Mouse (Mus musculus) ZHBTc4 (cell line): Measurements from ENCODE around the gene Asb13.

ENCODE experiments used
- DNase-seq: peaks from one replicate; pipeline ENCODE4 v3.0.0-alpha.2; 2011; ENCODE audit warnings: low read depth, low spot score

The Asb13 gene

DNA sequence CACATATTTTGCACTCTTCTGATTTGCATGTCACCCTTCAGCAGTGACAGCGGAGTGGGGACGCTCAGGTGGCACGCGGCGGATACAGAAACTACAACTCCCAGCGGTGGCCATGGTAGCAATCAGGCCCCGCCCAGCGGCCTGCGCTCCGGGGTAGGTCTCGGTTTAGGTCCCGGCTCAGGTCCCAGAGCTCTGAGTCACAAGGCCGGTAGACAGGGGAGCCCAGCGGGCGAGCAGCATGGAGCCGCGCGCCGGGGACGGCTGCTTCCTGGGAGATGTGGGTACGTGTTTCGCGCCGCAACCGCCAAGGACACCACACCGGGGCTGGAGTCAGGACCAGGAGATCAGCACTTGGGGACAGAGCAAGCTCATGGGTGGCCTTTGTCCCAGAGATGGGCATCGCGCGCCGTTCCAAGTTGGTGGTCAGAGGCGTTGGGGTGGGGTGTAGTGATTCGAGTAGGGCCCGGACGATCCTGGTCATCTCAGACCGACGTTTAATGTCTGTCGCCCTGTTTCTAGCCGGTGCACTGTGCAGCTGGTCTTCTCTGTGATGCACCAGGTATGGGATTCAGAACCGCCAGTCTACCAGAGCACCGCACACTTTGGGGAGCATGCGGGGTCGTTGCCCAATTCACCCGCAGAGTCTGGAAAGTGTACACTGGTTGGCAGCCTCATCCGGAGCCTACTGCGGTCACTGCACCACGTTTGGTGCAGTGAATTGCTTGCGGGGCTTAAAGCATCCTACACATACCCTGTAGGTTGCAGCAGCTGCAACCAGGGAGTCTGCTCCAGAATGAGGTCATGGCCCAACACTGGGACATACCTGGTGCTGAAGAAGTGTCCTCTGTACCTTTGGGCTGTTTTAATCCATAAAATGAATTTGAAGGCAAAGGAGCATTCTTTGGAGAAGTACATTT, at the start of gene Asb13:
Asb13 (plus strand) TSS at position 138 of the 917 bp plus-strand sequence.
- peak; percentile 89 for DNase-seq

DNA sequence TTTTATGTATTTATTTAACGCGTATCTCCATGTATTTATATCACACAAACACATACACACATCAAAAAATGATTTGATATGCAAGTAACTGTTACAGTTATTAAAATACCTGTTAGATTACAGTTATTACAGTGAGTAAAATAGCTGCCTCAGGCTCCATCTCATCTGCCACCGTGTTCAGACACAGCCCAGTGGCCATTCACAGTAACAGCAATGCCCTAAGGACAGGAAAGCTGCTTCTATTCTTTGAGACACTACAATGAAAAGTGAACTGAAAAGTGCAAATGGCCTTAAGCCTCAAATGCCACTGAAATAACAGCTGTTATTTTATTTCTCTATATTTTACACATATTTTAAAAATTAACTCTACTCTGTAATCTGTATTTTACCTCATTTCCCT, 43.0 kb upstream of the Asb13 start:
- DNase-seq = peak; percentile 28

- no peak for DNase-seq
Measured at GRCm38 (mm10) chr13:3594311-3594710, 39.5 kb upstream of the Asb13 start.

GRCm38 (mm10) chr13:3596232-3596631, 37.6 kb upstream of the Asb13 start:
- no peak for DNase-seq

DNA sequence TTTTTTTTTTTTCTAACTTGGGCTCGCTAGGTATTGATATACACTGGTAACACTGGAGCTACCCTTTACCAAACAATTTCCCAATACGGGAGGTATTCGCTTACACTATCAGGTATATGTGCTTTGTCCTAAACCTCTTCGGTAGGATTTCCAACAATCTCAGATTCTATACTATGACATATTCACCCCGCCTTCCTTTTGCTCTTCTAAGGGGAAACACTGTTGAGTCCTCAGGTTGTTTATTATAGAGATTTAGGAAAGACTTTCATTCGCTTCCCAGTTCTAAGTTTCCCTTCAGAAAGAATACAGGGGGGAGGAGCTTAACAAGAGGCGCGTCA, 24.1 kb upstream of the Asb13 start:
- DNase-seq = no peak

DNA sequence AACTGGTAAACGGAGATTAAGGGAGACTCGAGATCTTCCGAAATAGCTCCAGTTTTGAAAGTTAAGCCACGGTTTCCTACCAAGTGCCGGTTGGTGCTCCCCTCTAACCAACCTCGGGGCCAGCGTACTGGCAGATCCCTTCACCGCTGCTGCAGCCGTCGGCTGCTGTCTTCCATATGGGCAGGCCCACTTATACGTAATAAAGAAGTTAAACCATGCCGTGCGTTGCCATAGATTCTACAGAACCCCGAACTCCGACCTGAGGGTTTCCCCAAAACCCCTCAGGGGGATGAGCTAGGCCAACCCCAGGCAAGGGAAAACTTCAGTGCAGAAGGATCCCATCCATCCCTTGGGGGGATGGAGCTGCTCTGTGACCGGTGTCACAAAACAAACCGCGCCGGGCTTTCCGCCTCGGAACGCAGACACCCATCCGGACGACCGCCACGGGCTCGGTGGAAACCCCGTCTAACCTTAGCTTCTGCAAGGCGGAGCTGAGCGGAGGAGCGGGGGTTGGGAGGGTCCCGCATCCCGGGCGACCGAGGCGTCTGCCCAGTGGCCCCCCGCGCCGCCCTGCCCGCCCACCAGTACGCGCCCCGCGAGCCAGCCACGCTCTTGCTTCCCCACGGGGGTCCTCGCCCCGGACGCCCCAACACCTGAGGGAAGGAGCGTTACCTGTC, 23.6 kb upstream of the Asb13 start:
- DNase-seq = peak; percentile 65

DNA sequence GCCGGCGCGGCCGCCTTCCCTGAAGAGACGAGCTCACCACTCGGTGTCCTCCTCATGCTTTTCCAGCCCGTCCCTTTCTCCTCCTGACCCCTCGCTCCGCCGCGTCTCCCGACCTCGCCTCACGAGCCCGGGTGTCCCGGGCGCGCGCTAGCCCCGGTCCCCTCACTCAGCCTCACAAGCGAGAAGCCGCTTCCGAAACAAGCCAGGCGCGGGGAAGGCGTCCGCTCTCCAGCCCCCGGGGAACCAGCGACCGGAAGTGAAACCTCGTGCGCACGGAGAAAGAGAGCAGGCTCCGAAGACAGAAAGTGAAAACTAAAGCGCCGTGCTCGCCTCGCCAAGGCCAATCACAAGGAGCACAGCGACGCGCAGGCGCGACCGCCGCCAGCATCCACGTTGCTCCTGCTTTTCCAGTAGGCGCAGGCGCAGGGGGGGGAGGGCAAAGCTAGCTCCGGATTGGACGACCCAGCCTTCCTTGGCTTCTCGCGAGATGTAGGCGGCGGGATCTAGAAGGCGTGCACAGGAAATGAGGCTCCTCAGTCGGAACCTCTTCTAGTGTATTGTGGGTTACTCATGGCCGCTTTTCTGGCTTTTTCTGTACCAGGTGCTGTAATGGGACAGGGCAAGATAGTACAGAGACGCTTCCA, 22.9 kb upstream of the Asb13 start, which contains the start of gene Fam208b:
Fam208b (minus strand) TSS at position 314 of the 644 bp plus-strand sequence.
- peak; percentile 93 for DNase-seq

DNA sequence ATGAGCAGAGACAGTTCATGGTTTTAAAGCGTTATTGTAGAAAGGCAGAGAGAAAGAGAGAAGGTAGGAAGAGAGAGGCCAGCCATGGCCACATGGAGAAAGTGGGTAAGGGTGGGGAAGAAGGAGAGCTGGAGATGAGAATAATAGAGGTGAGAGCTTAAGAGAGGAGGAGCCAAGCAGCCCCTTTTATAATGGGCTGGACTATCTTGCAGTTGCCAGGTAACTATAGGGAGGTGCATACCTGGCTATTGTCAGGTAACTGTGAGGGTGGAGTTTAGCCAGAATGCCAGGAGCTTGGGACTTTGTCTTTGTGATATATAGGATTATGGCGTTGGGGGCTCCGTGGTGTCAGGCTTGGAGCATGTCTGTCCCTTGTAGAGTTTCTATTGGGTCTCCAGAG, 6.7 kb upstream of the Asb13 start:
- no peak for DNase-seq

DNA sequence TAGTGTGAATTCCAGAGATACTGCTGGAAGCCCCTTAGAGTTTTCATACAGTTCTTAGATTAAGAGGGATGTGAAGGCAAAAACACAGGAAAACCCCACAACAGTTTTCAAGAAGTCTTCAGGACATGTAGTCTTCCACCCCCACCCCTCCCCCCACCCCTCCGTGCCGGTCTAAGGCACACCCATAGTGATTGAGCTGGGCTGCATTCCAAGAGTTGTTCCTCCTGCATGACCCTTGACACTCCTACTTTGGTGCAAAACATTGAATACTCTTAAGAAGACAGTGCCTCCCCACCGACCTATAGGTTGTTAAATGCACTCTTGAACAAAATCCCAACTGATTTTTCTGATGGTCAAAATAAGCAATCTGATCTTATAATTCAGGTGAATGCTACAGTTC, 5.7 kb upstream of the Asb13 start:
- DNase-seq = peak; percentile 70

- DNase-seq = no peak
Measured at GRCm38 (mm10) chr13:3632551-3632950, 1.3 kb upstream of the Asb13 start.

DNA sequence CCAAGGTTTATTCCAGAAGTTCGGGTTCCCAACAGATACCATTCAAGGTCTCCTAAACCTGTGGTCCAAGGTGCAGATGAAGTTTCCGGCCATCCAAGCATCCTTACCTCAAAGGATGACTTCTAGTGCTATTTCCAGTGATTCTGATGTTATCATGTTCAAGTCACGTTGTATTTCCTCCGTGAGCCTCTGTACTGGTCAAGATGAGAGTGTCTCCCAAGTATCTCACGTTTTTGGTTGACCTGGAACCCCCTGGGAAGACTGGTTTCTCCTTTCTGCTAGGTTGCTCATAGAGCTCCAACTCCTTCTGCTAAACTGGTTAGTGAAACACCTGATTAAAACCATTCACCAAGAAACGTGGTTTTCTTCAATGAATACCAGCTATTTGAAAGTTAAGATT, 701 bp upstream of the Asb13 start:
- DNase-seq = no peak

- DNase-seq = no peak
Measured at GRCm38 (mm10) chr13:3635076-3635475, 1.2 kb downstream of the Asb13 start.

- no peak for DNase-seq
Measured at GRCm38 (mm10) chr13:3636797-3637196, 3.0 kb downstream of the Asb13 start.

- peak; percentile 66 for DNase-seq
Measured at GRCm38 (mm10) chr13:3642049-3642448, 8.2 kb downstream of the Asb13 start.

GRCm38 (mm10) chr13:3642538-3642937, 8.7 kb downstream of the Asb13 start:
- no peak for DNase-seq

GRCm38 (mm10) chr13:3644871-3645270, 11.0 kb downstream of the Asb13 start:
- DNase-seq = no peak

GRCm38 (mm10) chr13:3645919-3646318, 12.1 kb downstream of the Asb13 start:
- DNase-seq = no peak

- DNase-seq = no peak
Measured at GRCm38 (mm10) chr13:3646566-3646965, 12.7 kb downstream of the Asb13 start.

GRCm38 (mm10) chr13:3650569-3650968, 16.7 kb downstream of the Asb13 start:
- DNase-seq = no peak

DNA sequence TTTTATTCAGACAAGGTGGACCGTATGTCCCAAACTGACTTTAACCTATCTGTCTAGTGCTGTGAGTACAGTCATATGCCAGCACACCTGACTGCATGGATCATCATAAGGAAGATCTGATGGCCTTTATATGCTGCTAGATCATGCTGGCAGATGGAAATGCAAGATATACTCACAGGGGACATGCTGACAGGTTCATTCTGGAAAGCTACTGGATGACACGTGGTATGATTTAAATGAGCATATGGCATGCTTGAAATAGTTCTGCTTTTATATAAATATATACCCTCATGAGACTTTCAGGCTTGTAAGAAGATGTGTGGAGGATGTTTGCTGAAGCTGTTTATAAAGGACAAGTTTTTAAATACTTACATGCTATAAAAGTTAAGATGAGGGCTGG, 20.6 kb downstream of the Asb13 start:
- DNase-seq = no peak

- no peak for DNase-seq
Measured at GRCm38 (mm10) chr13:3659163-3660160, 25.6 kb downstream of the Asb13 start.
